Mouse (Mus musculus): ENCODE measurements around the gene Best1.

Best1 gene

DNA sequence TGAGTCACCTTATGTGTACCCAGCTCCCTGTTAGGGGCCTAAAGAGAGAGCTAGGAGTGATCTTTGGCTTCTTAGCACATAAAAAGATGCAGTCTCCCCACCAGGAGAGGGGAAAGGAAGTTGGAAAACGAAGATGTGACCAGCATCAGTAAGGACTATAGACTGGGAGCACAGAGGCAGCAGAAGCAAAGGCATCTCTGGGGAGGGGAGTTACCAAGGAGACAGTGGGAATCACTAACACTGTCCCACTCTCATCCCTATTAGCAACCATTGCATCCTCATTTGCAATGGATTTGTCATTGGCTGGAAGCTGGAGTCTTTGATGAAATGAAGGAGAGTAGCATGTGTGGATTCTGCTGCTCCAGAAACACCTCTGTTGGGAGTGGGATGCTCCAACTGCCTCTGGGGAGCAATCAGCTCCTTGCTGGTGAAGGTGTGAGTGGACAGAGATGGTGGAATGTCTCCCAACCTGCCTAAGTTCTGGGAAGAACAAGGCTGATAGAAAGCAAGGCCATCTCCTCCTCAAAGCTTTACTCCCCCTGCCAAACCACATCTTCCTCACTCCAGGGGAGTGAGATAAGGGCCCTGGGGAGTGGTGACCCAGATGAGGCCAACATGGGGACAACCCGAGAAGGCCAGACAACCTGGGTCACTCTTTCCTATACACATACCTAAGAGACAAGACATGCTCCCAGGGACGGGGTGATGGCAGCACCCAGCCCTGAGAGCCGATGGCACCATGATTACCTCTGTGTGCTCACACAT is 44.6 kb downstream of the Best1 start:
- DNase-seq: no peak

GRCm38 (mm10) chr19:9955438-9955837 is 46.0 kb downstream of the Best1 start:
- no peak for DNase-seq

DNA sequence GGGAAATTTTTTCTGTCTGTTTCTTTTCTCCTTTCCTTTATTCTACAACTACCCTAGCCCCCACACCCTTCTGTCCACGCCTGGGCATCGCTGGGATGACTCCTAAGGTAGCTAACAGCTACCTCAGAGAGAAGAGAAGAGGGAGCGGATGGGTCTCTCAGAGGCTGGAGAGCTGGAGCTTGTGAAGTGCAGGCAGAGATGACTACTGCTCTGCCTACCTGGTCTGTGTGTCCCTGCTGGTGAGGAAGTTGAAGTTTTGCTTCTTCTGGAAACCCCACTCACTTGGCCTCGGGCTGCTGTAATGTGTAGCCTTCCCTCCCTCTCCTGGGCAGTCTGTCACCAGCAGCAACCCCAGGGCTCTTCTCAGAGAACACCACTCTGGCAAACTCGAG is 46.6 kb downstream of the Best1 start:
- DNase-seq: no peak

DNA sequence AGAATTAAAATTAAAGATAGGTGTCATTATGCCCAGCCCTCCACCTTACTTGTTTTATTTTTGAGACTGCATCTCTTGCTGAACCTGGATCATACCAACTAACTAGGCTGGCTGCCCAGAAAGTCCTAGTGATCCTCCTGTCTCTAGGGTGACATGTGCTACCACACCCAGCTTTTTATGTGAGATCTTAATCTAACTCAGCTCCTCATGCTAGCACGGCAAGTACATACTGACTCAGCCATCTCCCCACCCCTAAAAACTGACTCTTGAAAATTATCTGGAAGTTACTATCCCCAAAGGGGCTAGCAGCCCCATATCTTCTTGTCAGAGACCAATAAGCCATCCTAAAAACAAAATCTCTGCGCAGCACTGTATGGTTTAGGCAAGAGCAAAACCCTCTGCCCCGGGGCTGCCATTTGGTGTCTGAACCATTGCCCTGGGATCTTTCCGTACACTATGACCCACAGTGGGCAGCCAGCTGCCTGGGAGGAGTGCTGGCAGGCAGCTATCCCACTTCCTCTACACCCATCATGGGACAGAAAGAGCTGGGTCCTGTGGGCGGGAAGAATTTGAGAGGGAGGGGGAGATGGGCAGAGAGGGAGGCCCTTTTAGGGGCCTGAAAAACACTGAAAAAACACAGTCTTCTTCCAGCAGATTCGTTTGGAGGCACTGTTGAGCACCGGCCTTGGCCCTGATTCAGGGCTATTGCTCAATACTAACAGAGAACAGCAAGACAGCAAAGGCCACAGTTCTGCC is 47.2 kb downstream of the Best1 start:
- DNase-seq: peak; percentile 41

DNA sequence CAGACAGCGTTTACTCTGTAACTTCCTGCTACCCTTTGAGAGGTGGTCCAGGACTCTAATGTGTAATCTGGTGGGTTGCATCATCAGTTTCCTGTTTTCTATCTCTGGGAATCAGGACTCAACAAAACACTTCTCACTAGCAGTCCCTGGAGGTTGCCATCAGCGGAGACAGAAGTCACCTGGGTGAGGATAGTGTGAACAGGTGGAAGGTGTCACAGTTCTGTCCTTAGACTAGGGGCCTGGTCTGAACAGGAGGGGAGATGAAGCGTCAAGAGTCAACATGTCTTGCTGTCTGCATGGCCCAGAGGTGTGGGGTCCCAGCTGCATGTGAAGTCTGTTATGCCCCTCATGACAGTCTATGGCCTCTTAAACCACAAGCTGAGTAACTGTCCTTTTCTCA is 48.5 kb downstream of the Best1 start:
- DNase-seq: no peak

- no peak for DNase-seq
Measured at GRCm38 (mm10) chr19:9952390-9952789, 49.0 kb downstream of the Best1 start.

GRCm38 (mm10) chr19:9946986-9947385 is 54.4 kb downstream of the Best1 start:
- DNase-seq: no peak

DNA sequence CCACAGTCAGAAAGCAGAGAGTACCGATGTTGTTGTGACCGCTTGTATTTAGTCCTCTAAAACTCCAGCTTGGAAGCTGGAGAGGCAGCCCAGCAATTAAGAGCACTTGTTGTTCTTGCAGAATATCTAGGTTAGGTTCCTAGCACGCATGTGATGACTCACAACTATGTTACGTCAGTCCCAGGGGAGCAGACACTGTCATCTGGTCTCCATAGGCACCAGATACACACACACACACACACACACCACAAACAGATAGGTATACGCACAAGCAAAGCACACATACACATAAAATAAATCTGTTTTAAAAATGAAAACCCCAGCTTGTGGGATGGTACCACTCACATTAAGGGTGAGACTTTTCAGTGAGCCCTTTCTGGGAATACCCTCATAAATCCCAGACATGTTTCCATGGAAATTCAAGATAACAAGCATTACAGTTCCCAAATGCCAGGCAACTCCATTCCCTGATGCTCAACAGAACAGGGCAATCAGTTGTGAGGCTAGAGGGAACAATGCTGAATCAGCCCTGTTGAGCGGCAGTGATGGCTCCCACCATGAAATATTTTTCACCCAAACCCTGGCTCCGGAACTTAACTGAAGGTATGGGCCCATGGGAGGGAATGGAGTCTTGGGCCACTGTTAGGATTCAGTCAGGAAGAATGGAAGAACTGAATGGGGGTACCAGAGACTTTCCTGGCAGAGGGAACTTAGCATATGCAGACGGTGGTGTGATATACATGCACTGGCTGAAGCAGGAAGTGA is 55.5 kb downstream of the Best1 start:
- no peak for DNase-seq

GRCm38 (mm10) chr19:9942539-9943533 is 58.6 kb downstream of the Best1 start:
- DNase-seq: no peak

DNA sequence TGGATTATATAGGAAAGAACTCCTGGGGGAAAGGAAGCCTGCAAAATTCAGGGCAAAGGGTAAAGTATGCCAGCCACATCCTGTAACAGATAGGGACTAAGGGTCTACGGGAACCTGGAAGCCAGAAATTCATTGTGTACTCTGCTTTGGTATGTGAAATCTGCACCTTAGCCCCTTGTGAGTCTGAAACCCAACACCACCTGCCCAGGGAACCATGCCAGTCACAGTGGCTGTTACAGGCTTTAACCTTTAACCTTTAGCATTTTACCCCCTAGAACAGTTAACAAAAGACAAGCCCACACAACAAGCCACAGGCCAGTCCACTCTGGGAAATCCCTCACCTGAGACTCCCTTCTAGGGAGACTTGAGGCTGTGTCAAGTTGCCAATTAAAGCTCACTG is 59.6 kb downstream of the Best1 start:
- DNase-seq: no peak

GRCm38 (mm10) chr19:9940903-9941302 is 60.5 kb downstream of the Best1 start:
- no peak for DNase-seq

DNA sequence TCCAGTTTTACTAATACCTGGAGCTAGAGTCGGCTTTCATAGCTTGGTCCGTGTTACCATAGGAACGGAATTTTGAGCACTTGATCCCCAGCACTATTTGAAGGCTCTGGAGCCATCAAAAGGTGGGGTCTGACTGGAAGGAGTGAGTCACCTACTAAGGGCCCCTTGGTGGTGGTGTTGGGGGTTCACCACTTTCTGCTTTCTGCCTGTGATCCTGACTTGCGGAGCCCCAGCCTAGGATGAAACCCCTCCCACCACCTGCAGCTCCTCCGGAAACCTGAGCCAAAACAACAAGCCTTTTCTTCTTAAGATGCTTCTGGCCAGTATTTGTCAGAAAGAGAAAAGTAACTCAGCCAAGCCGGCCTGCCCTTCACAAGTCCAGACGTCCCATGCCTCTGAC is 61.6 kb downstream of the Best1 start:
- no peak for DNase-seq

DNA sequence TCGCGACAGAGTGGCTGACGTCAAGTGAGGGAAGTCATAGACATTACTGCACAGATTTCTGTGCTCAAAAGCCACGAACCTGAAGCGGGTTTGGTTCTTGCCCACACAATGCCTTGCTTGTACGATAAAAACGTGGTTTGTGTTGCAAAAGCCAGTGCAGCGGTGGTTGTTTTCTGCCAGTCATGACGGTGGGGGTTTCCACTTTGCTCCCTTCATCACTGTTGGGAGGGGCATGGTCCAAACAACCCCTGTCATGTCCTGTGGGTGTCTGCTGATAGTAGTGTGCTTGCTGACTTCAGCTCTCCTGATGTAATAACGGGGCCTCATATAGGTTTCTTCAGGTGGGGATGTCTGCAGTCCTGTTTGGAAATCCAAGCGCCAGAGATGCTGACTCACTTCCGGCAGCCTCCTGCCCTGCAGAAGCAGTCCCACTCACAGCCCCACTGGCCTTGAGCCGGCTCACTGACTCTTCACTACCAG is 62.6 kb downstream of the Best1 start:
- no peak for DNase-seq

DNA sequence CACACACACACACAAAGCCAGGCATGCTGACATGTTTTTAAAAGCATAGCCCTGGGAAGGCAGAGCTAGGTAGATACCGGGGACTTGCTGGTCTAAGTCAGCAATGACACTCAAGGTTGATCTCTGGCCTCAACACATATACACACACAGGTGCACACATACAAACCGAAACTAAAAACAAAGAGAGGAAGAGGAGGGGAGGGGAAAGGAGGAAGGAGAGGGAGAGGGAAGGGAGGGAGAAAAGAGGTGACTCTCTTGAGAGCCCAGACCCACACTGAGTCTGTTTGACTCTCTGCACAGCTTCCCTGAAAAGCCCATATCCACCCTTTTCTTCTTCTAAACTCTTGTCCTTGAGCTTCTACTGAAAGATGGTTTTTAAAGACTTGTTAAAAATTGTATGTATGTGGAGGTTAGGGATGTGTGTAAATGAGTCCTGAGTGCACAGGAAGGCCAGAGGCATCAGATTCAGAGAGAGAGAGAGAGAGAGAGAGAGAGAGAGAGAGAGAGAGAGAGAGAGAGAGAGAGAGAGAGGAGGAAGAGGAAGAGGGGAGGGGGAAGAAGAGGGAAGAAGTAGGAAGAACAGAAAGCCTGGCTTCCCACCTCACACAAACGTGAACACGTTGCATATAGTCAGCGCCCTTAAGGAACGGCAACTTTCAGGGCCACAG is 63.1 kb downstream of the Best1 start:
- no peak for DNase-seq

GRCm38 (mm10) chr19:9937428-9937827 is 64.0 kb downstream of the Best1 start:
- no peak for DNase-seq

DNA sequence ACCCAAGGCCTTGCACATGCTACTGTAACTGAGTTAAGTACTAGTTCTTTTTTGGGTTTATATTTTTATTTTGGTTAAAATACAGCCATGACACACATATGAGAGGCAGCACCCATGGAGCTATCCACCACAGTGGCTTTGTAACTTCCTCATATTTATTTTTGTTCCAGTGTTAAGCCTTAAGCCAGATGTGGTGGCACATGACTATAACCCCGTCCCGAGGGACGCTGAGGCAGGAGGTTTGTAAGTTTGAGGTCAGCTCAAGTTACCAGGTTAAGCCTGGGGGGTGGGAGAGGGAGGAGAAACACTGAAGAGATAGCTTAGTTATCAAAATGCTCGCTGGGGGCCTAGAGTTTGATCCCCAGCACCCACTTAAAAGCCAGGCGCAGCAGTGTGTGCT is 64.9 kb downstream of the Best1 start:
- DNase-seq: no peak
